30 mouse cellular contexts compared by ENCODE assay signal in the genomic region with DNA sequence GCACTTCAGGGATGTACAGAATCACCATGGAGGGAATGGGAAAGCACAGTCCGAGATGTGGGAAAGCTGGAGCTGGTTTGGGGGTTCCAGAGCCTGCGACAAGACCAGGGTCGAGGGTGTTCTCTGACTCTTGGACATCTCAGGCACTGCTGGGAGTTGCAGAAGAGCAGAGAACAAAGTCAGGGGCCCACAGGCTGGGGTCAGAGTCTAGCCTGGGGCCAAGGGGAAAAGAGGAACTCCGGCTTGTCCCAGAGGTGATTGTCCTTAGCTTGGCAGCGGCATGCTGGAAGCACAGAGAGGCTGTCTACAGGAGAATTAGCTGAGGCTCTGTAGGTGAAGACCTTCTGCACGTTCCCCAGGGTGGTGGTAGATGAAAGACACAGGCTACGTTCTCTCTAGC. TPM values are rescaled to one million over a fixed set of nuclear protein-coding genes. Genes with fewer than 3 reads are reported as not detected.
DNase-seq lines count a peak whose midpoint lies in the region; ATAC-seq and TF ChIP-seq lines count a peak whose summit lies in the region.
"Had no signal": no experiment of that assay in that cellular context is flagged by ENCODE, and none has a peak within 500 bp of the region (broad histone marks: within the 10 kb centered on the region; RNA-seq: fewer than 3 reads in every experiment).

No protein-coding gene starts in this region.

- no peak overlapping the region for H3K4me3 ChIP-seq in heart, embryonic 10.5 days
- no peak overlapping the region for H3K4me3 ChIP-seq in intestine, postnatal 0 days (ENCODE audit: low read depth, low read length)
- H3K4me3 ChIP-seq: embryonic facial prominence, embryonic 12.5 days; erythroblast, embryonic 14.5 days; forebrain, embryonic 12.5 days; forebrain, embryonic 15.5 days; heart, embryonic 12.5 days; heart, embryonic 15.5 days had no signal

- H3K9ac ChIP-seq in intestine, postnatal 0 days (ENCODE audit: low read depth, low read length), result peak overlapping the region; percentile 26; the same call in 1 of the 2 replicates
- H3K9ac ChIP-seq: embryonic facial prominence, embryonic 12.5 days; forebrain, embryonic 12.5 days; forebrain, embryonic 15.5 days; heart, embryonic 12.5 days; heart, embryonic 15.5 days; hindbrain, embryonic 14.5 days had no signal

- no peaks in the 10 kb centered on the region for H3K9me3 ChIP-seq in heart, embryonic 10.5 days
- no peaks in the 10 kb centered on the region for H3K9me3 ChIP-seq in intestine, postnatal 0 days (ENCODE audit: control insufficient read depth)
- H3K9me3 ChIP-seq: embryonic facial prominence, embryonic 12.5 days; forebrain, embryonic 12.5 days; forebrain, embryonic 15.5 days; G1E; heart, embryonic 15.5 days had no signal

- H3K27me3 ChIP-seq in heart, embryonic 10.5 days (ENCODE audit: insufficient read depth, poor library complexity, severe bottlenecking), result peaks cover 6% of the 10 kb centered on the region; the same call in 1 of the 2 replicates
- H3K27me3 ChIP-seq in intestine, postnatal 0 days (replicated peaks; ENCODE audit: control insufficient read depth, insufficient read depth, low read length), result no peaks in the 10 kb centered on the region
- H3K27me3 ChIP-seq: CH12.LX; embryonic facial prominence, embryonic 12.5 days; forebrain, embryonic 12.5 days; forebrain, embryonic 15.5 days; heart, embryonic 12.5 days; heart, embryonic 15.5 days had no signal

- peak; percentile 41 for ATAC-seq in granulocyte monocyte progenitor cell, adult 5-6 weeks (replicated peaks; ENCODE audit: poor library complexity, severe bottlenecking)
- ATAC-seq in intestine, postnatal 0 days, result peak; percentile 92
- ATAC-seq: forebrain, embryonic 15.5 days; hindbrain, postnatal 0 days; inflammation-experienced regulatory T-cells, adult 6 months had no signal

- peak overlapping the region; percentile 35; the same call in 1 of the 2 replicates for H3K4me2 ChIP-seq in intestine, postnatal 0 days (replicated peaks; ENCODE audit: low read depth)
- H3K4me2 ChIP-seq: embryonic facial prominence, embryonic 12.5 days; forebrain, embryonic 12.5 days; forebrain, embryonic 15.5 days; heart, embryonic 12.5 days; heart, embryonic 15.5 days; hindbrain, embryonic 14.5 days had no signal

- WGBS in heart, embryonic 10.5 days, result 71% methylated on average over 7 of the region's 7 CpGs
- WGBS in intestine, postnatal 0 days, result 61% methylated on average over 7 of the region's 7 CpGs

- no peaks in the 10 kb centered on the region for H3K36me3 ChIP-seq in heart, embryonic 10.5 days
- H3K36me3 ChIP-seq in intestine, postnatal 0 days (ENCODE audit: control insufficient read depth, insufficient read depth), result no peaks in the 10 kb centered on the region
- H3K36me3 ChIP-seq: embryonic facial prominence, embryonic 12.5 days; forebrain, embryonic 12.5 days; forebrain, embryonic 15.5 days; G1E; heart, embryonic 12.5 days; heart, embryonic 15.5 days had no signal

- DNase-seq in heart, postnatal 4 days, result peak; percentile 2
- no peak for DNase-seq in heart, embryonic 10.5 days (ENCODE audit: low spot score)
- DNase-seq in cerebellum, postnatal 14 days, result no peak
- DNase-seq in frontal cortex, postnatal 25 days (ENCODE audit: low spot score in 2 of 2), result no peak
- DNase-seq: adrenal gland, adult 2 months; adrenal gland, postnatal 14 days; B cell, adult 2 months; cerebellum, adult 11 months; cerebellum, adult 2 months; cerebellum, adult 9-11 months; cerebellum, postnatal 36 days; gastrocnemius, postnatal 10 days; gastrocnemius, postnatal 36 days; heart, adult 11 months; heart, postnatal 10 days; heart, postnatal 36 days; kidney, adult 18-20 months had no signal

- H3K4me1 ChIP-seq in heart, embryonic 10.5 days, result peaks cover 2% of the 10 kb centered on the region
- 0 out of 2 replicates have a peak, but pooled peaks cover 9% of the 10 kb centered on the region for H3K4me1 ChIP-seq in intestine, postnatal 0 days (replicated peaks; ENCODE audit: control insufficient read depth, insufficient read depth, low read length)
- H3K4me1 ChIP-seq: embryonic facial prominence, embryonic 12.5 days; forebrain, embryonic 15.5 days had no signal

- no peak overlapping the region for H3K27ac ChIP-seq in heart, embryonic 10.5 days
- peak overlapping the region; percentile 73 for H3K27ac ChIP-seq in intestine, postnatal 0 days (ENCODE audit: low read depth, low read length)
- H3K27ac ChIP-seq: embryonic facial prominence, embryonic 12.5 days; forebrain, embryonic 12.5 days; forebrain, embryonic 15.5 days; heart, embryonic 15.5 days; hindbrain, embryonic 14.5 days; hindbrain, postnatal 0 days had no signal

- no peak for TF ChIP-seq CTCF in intestine, postnatal 0 days (IDR thresholded peaks at IDR 0.05; ENCODE audit: low read depth)

RNA-seq across cellular contexts. Expression of a gene that starts 37.3 kb away (rescaled TPM):
- total RNA-seq in heart, postnatal 4 days (2021), result 1 to 10 TPM; 1.3 to 2.4 TPM
- 3.9 and 4.2 TPM in 2 replicates for polyA plus RNA-seq in heart, embryonic 10.5 days (2016; fragmentation: Nextera tagmentation; extraction: Ambion mirVana)
- 56.7 and 73.7 TPM in 2 replicates for total RNA-seq in granulocyte monocyte progenitor cell, adult 5-6 weeks (2014; fragmentation: Nextera tagmentation)
- total RNA-seq in granulocyte monocyte progenitor cell, adult 5-6 weeks (2017), result 29.6 and 35.3 TPM in 2 replicates
- polyA plus RNA-seq in intestine, postnatal 0 days (2015; fragmentation: Nextera tagmentation; extraction: Ambion mirVana), result 8.9 and 9.0 TPM in 2 replicates
- total RNA-seq: G1E had no signal
- polyA plus RNA-seq: G1E had no signal

Comparison
In these comparisons a context has a peak if more than half of its experiments do, and no peak if none do; other contexts are left out.
1. RNA of a gene that starts 37.3 kb away (total RNA-seq): 29.6 to 73.7 TPM in granulocyte monocyte progenitor cell, adult 5-6 weeks; 1.3 to 2.4 TPM in heart, postnatal 4 days; every median in the first group is over 4 times any median in the second.